Mouse (Mus musculus) thymus, adult 2 months (tissue): Measurements from ENCODE around the gene Ankrd2. TPM values are rescaled to one million over a fixed set of nuclear protein-coding genes. Genes with fewer than 3 reads are reported as not detected.

ENCODE experiments used
- DNase-seq: peaks from one replicate; pipeline ENCODE4 v3.0.0; 2021
- H3K27ac ChIP-seq: fragments of 200-500 bp; 2 replicates; pipeline ENCODE4 v1.5.1; 2012; ENCODE audit warnings: low read length, control low read depth; ENCODE audit not compliant: control insufficient read depth, insufficient read depth
- H3K27me3 ChIP-seq: fragments of 200-500 bp; 2 replicates; pipeline ENCODE4 v1.6.1; 2012; ENCODE audit warnings: mild to moderate bottlenecking, low read length, moderate library complexity, mixed read lengths; ENCODE audit not compliant: control insufficient read depth, insufficient read depth
- H3K36me3 ChIP-seq: fragments of 200-500 bp; 2 replicates; pipeline ENCODE4 v1.6.1; 2012; ENCODE audit warnings: mild to moderate bottlenecking, low read length, moderate library complexity; ENCODE audit not compliant: control insufficient read depth, insufficient read depth
- H3K4me1 ChIP-seq: fragments of 200-500 bp; replicated peaks from 2 replicates; pipeline ENCODE4 v1.6.1; 2012; ENCODE audit warnings: low read length; ENCODE audit not compliant: control insufficient read depth, insufficient read depth
- H3K4me3 ChIP-seq: fragments of 200-500 bp; 2 replicates; pipeline ENCODE4 v1.5.1; 2012; ENCODE audit warnings: mild to moderate bottlenecking, low read length, control low read depth, moderate library complexity; ENCODE audit not compliant: control insufficient read depth, insufficient read depth
- CTCF ChIP-seq: fragments of 200-500 bp; IDR thresholded peaks from 2 replicates; pipeline ENCODE4 v1.5.1; 2012; ENCODE audit warnings: mild to moderate bottlenecking, control low read depth, low read length, moderate library complexity, borderline replicate concordance; ENCODE audit not compliant: control insufficient read depth, poor library complexity, insufficient read depth; ENCODE audit errors: extremely low read depth
- POLR2A ChIP-seq: fragments of 200-500 bp; IDR thresholded peaks from 2 replicates; pipeline ENCODE4 v1.6.1; 2012; ENCODE audit warnings: mild to moderate bottlenecking, low read length, control low read depth, moderate library complexity; ENCODE audit not compliant: control insufficient read depth, poor library complexity, insufficient read depth; ENCODE audit errors: extremely low read depth
- WGBS: fragments of 180-500 bp; shearing (Covaris S2); methylation state at CpG from one replicate; pipeline ENCODE4 v1.1.7; 2018; 5-methylcytosine and 5-hydroxymethylcytosine counted together
- polyA plus RNA-seq: library from polyadenylated mRNA; depleted of rRNA; stranded (reverse); fragments of >200 nt; gene quantifications from 2 replicates; pipeline ENCODE4 v1.2.3, GENCODE M21; 2012

Ankrd2 gene
- polyA plus RNA-seq, 1 experiment = 0.20 TPM

GRCm38 (mm10) chr19:42055881-42056280 is 20.1 kb downstream of the Ankrd2 start:
- Histone ChIP-seq H3K36me3 (no peaks in the 10 kb centered on the region), H3K4me1 (peaks cover 2% of the 10 kb centered on the region), H3K27me3 (no peaks in the 10 kb centered on the region), H3K27ac (no peak overlapping the region), H3K4me3 (no peak overlapping the region)
- 92% methylated on average over 2 of the region's 2 CpGs for WGBS
- TF ChIP-seq CTCF (no peak), POLR2A (no peak)
- no peak for DNase-seq

- no peak overlapping the region for H3K4me3 ChIP-seq
- H3K36me3 ChIP-seq = no peaks in the 10 kb centered on the region
- 83% methylated on average over 6 of the region's 6 CpGs for WGBS
- no peak overlapping the region for H3K27ac ChIP-seq
- no peaks in the 10 kb centered on the region for H3K27me3 ChIP-seq
- no peak for DNase-seq
- TF ChIP-seq CTCF = no peak
- no peak for TF ChIP-seq POLR2A
- H3K4me1 ChIP-seq = peaks cover 2% of the 10 kb centered on the region
Observed at GRCm38 (mm10) chr19:42056719-42057409, 21.1 kb downstream of the Ankrd2 start.

- TF ChIP-seq CTCF = no peak
- no peak for TF ChIP-seq POLR2A
- no peak for DNase-seq
- peaks cover 2% of the 10 kb centered on the region for H3K4me1 ChIP-seq
- no peaks in the 10 kb centered on the region for H3K36me3 ChIP-seq
- no peaks in the 10 kb centered on the region for H3K27me3 ChIP-seq
- WGBS = 71% methylated on average over 7 of the region's 7 CpGs
- no peak overlapping the region for H3K27ac ChIP-seq
- no peak overlapping the region for H3K4me3 ChIP-seq
Observed at GRCm38 (mm10) chr19:42058426-42058825, 22.6 kb downstream of the Ankrd2 start.

- Histone ChIP-seq H3K4me1 (peaks cover 2% of the 10 kb centered on the region), H3K27ac (no peak overlapping the region), H3K4me3 (no peak overlapping the region), H3K27me3 (no peaks in the 10 kb centered on the region), H3K36me3 (no peaks in the 10 kb centered on the region)
- WGBS = 97% methylated on average over 7 of the region's 7 CpGs
- no peak for DNase-seq
- TF ChIP-seq POLR2A (no peak), CTCF (no peak)
Observed at GRCm38 (mm10) chr19:42061443-42061842, 25.6 kb downstream of the Ankrd2 start.

- no peak for DNase-seq
- Histone ChIP-seq H3K27me3 (no peaks in the 10 kb centered on the region), H3K27ac (no peak overlapping the region), H3K4me1 (no peaks in the 10 kb centered on the region), H3K4me3 (no peak overlapping the region), H3K36me3 (no peaks in the 10 kb centered on the region)
- TF ChIP-seq POLR2A (no peak), CTCF (no peak)
- WGBS = 79% methylated on average over 11 of the region's 11 CpGs
Observed at GRCm38 (mm10) chr19:42068441-42069240, 32.8 kb downstream of the Ankrd2 start.

- DNase-seq = no peak
- H3K27me3 ChIP-seq = no peaks in the 10 kb centered on the region
- no peak for TF ChIP-seq POLR2A
- TF ChIP-seq CTCF = no peak
- 85% methylated on average over 6 of the region's 6 CpGs for WGBS
- H3K4me1 ChIP-seq = no peaks in the 10 kb centered on the region
- no peak overlapping the region for H3K4me3 ChIP-seq
- no peak overlapping the region for H3K27ac ChIP-seq
- H3K36me3 ChIP-seq = no peaks in the 10 kb centered on the region
Observed at GRCm38 (mm10) chr19:42069241-42069525, 33.4 kb downstream of the Ankrd2 start.

- H3K27me3 ChIP-seq = no peaks in the 10 kb centered on the region
- no peak overlapping the region for H3K4me3 ChIP-seq
- no peak for TF ChIP-seq CTCF
- TF ChIP-seq POLR2A = no peak
- WGBS = 88% methylated on average over 7 of the region's 7 CpGs
- H3K27ac ChIP-seq = no peak overlapping the region
- H3K4me1 ChIP-seq = no peaks in the 10 kb centered on the region
- H3K36me3 ChIP-seq = no peaks in the 10 kb centered on the region
- DNase-seq = no peak
Observed at GRCm38 (mm10) chr19:42071221-42071620, 35.4 kb downstream of the Ankrd2 start.
